Mouse (Mus musculus): ENCODE results near the gene Nkain4.

The Nkain4 gene

DNA sequence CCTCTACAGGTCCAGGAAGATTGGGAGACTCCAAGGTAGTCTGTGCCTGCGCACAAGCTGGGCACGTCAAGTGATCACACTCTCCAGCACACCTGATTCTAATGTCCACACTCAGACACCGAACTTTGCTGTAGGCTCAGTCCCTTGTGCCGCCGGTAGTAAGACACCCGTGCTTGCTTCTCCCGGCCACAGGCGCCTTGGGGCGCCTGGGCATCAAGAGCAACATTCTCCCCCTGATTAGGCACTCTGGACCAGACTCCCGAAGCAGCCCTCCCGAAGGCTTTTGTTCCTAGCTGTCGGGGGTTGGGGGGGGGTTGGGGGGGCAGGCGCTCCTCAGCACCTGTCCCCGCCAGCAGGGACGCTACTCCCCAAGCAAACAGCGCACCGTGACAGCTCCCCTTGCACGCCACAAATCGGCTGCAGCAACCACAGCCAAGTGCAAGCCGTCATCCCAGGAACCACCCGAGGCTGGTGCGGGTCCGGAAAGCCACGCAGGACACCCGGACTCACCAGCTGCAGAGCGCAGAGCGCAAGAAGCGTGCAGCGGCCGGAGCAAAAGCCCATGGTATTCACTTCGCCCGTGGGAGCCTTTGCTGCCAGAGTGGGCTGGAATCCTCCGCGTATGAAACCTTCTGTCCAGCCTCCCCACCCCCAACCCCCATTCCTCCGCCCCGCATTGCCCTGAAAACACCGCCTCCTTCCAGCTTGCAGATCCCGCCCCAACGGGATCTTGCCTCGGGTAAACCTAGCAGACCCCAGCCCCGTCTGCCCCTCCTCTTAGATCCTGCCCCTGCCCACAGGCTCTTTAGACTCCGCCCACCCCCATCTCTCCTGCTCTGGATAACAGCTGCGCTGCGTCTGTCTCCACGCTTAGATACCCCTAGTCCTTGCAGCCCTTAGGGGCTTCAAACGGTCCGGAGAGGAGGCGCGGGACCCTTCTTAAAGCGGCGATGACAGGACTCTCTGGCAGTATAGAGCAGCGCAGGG, at the start of gene Nkain4:
Gene Nkain4, minus strand, starts transcription at position 639 of the 987 bp plus-strand sequence.
- in situ Hi-C loops (cut with MboI, MseI) = no loop called here

- in situ Hi-C loops (cut with MboI, MseI) = loop anchor here (5.0 kb wide), 1 partner anchor 60 kb away; no protein-coding TSS in a partner anchor
Observed at GRCm38 (mm10) chr2:180996905-180997304, 42.4 kb upstream of the Nkain4 start.

DNA sequence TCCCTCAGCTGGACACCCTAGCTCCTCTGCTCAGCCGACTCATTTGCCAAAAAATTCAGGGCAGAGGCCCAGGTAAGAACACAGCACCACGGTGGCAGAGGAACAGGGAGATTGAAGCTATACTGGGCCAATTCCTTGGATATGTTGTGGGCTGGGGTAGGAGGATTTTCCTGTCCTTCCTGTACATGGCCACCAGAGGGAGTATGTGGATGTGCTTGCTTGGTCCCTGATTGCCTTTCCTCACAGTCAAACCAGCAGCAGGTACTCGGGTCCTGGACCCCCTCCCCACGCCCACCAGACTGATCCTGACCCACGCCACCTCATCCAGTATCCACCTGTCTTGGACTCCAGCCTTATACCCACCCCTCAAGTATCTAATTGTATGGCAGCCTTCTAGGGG, 41.9 kb upstream of the Nkain4 start:
- in situ Hi-C loops (cut with MboI, MseI) = loop anchor here (5.0 kb wide), 1 partner anchor 61 kb away; no protein-coding TSS in a partner anchor

GRCm38 (mm10) chr2:180995457-180995856, 41.0 kb upstream of the Nkain4 start:
- in situ Hi-C loops (cut with MboI, MseI) = loop anchor here (5.0 kb wide), 1 partner anchor 62 kb away; no protein-coding TSS in a partner anchor

GRCm38 (mm10) chr2:180994360-180994759, 39.9 kb upstream of the Nkain4 start:
- in situ Hi-C loops (cut with MboI, MseI) = no loop called here

DNA sequence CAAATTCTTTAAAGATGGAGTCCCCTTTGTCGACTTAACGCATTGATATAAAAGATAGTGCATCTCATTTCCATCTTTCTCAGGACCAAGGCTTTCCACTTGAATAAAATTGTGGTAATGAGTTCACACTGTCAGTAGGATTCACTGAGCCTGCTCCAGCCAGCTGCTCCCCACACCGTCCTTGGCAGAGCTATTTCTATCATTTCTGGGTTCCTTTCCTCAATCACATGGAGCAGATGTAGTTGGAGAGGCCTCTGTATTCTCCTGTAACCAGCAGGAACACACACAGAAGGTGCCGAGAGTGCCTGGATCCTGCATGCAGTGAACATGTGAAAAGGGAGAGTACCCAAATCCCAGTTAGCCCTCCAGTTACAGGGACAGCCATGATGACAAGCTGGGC, 35.8 kb upstream of the Nkain4 start:
- in situ Hi-C loops (cut with MboI, MseI) = no loop called here

GRCm38 (mm10) chr2:180988948-180989347, 34.4 kb upstream of the Nkain4 start:
- in situ Hi-C loops (cut with MboI, MseI) = no loop called here

DNA sequence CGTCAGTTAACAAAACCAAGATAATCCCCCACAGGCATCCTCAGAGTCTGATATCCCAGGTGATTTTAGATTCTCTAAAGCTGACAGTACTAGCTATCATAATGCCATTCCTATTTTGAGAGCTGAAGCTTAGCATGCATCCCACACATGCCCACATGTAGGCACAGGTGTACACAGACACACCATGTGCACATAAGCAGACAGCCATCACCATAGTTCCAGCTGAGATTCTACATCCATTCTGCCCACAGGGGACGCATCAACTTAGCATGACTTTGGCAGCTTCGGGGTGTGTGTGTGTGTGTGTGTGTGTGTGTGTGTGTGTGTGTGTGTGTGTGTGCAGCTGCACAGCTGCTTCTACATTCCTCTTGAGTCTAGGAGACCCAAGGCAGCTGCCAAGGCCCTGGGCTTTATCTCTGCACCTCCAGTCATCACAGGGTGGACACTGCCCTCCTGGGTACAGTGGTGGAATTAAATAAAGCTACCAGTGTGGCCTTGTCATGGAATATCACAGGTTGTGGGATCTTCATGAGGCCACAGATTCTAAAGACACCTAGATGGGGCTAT, 33.9 kb upstream of the Nkain4 start:
- in situ Hi-C loops (cut with MboI, MseI) = no loop called here

- in situ Hi-C loops (cut with MboI, MseI) = no loop called here
Observed at GRCm38 (mm10) chr2:180987432-180988030, 33.0 kb upstream of the Nkain4 start.

DNA sequence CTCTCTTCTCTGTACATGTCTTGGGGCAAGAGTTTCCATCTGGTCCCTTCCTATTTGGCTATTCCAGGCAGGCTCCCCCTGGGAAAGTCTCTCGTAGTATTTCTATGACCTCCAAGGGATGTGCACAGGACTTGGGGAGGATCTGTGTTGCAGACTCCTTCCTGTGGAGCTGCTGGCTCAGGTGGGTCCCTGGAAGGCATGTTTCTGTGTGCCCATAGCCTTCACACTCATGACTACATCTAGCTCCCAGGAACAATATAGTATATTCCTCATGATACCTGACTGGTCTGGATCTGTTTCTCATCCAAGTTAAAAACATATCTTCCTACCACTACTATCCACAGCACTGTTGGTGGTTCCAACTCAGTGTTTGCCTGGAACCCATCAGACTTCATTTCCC, 32.5 kb upstream of the Nkain4 start:
- in situ Hi-C loops (cut with MboI, MseI) = no loop called here

GRCm38 (mm10) chr2:180986449-180986848, 31.9 kb upstream of the Nkain4 start, which contains the start of gene Col20a1:
Gene Col20a1, plus strand, starts transcription at chr2:180986535.
- in situ Hi-C loops (cut with MboI, MseI) = no loop called here

GRCm38 (mm10) chr2:180985635-180986034, 31.1 kb upstream of the Nkain4 start:
- in situ Hi-C loops (cut with MboI, MseI) = no loop called here

- in situ Hi-C loops (cut with MboI, MseI) = no loop called here
Observed at GRCm38 (mm10) chr2:180981133-180981532, 26.6 kb upstream of the Nkain4 start.

GRCm38 (mm10) chr2:180967010-180967763, 12.7 kb upstream of the Nkain4 start, which contains the start of gene Arfgap1:
Gene Arfgap1, plus strand, starts transcription at chr2:180967225.
- in situ Hi-C loops (cut with MboI, MseI) = no loop called here

DNA sequence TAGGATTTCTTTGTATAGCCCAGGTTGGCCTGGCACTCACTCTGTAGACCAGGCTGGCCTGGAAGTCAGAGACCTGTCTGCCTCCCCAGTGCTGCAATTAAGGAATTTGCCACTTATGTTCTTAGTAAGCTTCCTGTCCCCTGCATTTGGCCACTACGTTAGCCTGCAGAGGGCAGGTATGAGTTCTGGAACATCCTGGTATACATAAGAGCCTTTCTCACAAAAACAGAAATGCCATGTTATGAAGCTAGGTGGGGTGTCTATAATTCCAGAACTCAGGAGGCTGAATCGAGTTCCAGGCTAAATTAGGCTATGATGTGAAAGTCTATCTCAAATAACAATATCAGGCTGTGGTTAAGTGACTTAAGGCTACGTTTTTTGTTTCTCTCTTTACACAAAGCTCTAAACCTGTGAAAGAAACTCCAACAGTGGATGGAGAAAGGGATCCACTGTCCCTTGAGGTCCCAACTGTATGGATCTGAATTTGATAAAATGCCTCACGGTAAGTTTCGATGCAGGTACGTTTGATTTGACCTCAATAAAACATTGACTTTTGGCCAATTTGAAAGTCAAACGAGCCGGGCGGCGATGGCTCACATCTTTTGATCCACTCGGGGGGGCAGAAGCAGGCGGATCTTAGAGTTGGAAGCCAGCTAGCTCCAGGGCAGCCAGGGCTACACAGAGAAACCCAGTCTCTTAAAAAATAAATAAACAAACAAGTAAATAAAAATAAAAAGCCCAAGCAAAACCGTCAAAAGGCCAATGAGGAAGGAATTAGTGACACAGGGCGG, 11.8 kb upstream of the Nkain4 start:
- in situ Hi-C loops (cut with MboI, MseI) = no loop called here

DNA sequence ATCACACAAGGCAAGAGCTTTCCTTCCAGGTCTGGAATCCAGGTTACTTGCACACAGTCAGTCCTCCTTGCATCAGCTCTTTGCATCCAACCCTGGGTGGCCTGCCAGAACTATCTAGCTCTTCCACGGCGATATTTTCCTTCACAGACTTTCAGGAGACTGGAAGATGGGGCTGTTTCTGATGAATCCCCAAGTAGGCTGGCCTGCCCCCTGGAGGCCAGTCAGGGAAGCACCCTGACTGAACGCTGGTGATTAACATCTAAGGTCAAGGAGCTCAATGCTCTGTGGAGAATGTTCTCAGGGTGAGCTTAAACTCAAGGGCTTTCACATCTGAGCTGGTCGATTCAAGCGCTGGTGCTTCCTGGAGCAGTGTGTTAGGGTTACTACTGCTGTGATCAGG, 9.5 kb upstream of the Nkain4 start:
- in situ Hi-C loops (cut with MboI, MseI) = no loop called here

DNA sequence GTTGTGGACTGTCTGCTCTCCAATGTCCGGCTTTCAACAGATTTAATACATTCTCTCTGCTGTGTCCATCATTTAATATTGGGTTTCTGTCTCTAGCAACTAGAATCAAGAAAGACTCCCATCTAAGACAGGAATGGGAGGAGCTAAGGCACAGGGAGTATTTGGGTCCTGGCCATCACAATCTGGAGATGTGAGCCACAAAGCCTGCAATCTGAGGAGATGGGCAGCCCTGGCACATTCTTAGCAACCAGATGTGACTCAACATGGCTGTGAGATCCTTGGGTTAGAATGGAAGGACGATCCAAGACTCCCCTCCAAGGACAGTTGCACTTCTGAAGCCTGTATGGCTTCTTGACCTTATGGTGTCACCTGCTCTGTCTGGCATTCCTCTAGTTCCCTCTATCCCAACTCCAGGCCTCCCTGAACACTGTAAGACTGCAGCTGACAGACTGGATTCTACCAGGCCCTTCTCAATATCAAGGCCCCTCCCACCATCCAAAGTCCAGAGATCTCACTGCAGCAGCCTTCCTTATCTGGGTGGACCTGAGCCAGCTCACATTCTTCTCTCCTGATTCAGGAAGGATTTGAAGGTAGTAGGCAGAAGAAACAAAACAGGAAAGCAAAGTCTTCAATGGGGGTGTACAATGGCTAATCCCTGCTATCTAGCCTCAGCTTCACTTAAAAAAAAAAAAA, 8.3 kb upstream of the Nkain4 start:
- in situ Hi-C loops (cut with MboI, MseI) = no loop called here

DNA sequence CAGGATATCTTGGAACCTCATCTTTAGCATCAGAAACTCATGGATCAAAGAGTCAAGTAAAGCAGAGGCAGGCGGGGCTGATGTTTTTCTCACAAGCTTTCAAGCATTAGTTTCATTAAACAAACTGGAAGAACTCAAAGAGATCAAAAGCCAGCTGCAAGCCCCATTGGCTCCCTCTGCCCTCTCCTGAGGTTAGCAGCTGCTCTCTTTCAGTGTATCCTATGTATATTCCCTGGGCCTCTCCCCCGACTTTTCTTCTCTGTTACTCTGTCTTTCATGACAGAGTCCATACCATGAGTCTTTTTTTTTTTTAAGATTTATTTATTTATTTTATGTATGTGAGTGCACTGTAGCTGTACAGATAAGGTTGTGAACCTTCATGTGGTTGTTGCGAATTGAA, 5.7 kb upstream of the Nkain4 start:
- in situ Hi-C loops (cut with MboI, MseI) = no loop called here

DNA sequence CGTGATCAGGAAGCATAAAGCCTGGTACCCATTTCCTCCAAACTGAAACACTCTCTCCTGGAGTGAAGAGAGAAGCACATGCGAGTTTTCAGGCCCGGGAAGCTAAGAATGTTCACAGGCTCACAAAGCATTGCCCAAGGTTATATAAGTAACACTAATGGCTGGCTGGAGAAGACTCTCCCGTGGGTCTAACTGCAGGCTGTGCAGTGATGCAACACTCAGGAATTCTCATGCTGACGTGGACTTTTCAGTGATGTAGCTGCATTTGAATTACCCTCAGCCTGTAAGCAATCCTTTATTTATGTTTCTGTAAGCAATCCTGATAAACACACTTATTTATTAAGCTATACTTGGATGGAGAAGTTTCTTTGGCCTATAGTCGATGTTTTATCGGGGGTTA, 5.1 kb upstream of the Nkain4 start:
- in situ Hi-C loops (cut with MboI, MseI) = no loop called here

- in situ Hi-C loops (cut with MboI, MseI) = no loop called here
Observed at GRCm38 (mm10) chr2:180953638-180954037, 861 bp downstream of the Nkain4 start.
